Mouse (Mus musculus) lung, adult 2 months (tissue): ENCODE results near the gene Naglu. TPM values are rescaled to one million over a fixed set of nuclear protein-coding genes. Genes with fewer than 3 reads are reported as not detected.

Experiments
- DNase-seq: peaks from one replicate; pipeline ENCODE4 v3.0.0; 2022
- H3K4me1 ChIP-seq: fragments of 200-500 bp; 2 replicates; pipeline ENCODE4 v1.6.1; 2011; ENCODE audit warnings: low read length; ENCODE audit not compliant: control insufficient read depth, insufficient read depth
- H3K4me3 ChIP-seq: fragments of 200-500 bp; replicated peaks from 2 replicates; pipeline ENCODE3; 2011; ENCODE audit warnings: low read depth, mild to moderate bottlenecking, control low read depth, low read length; ENCODE audit errors: extremely low read depth
- CTCF ChIP-seq: fragments of 200-500 bp; IDR thresholded peaks from 2 replicates; pipeline ENCODE4 v1.5.1; 2011; ENCODE audit warnings: mild to moderate bottlenecking, low read length, control low read depth; ENCODE audit not compliant: insufficient read depth
- POLR2A ChIP-seq: fragments of 200-500 bp; IDR thresholded peaks from 2 replicates; pipeline ENCODE4 v1.6.1; 2011; ENCODE audit warnings: low read depth, mild to moderate bottlenecking, control low read depth, low read length, borderline replicate concordance; ENCODE audit errors: extremely low read depth
- WGBS: fragments of 180-500 bp; shearing (Covaris S2); methylation state at CpG from one replicate; pipeline ENCODE4 v1.1.7; 2018; 5-methylcytosine and 5-hydroxymethylcytosine counted together
- polyA plus RNA-seq: library from polyadenylated mRNA; depleted of rRNA; stranded (reverse); fragments of >200 nt; gene quantifications from 2 replicates; pipeline ENCODE4 v1.2.3, GENCODE M21; 2012; rRNA removed

Gene Naglu
- polyA plus RNA-seq: 32.2 and 33.5 TPM in 2 replicates

DNA sequence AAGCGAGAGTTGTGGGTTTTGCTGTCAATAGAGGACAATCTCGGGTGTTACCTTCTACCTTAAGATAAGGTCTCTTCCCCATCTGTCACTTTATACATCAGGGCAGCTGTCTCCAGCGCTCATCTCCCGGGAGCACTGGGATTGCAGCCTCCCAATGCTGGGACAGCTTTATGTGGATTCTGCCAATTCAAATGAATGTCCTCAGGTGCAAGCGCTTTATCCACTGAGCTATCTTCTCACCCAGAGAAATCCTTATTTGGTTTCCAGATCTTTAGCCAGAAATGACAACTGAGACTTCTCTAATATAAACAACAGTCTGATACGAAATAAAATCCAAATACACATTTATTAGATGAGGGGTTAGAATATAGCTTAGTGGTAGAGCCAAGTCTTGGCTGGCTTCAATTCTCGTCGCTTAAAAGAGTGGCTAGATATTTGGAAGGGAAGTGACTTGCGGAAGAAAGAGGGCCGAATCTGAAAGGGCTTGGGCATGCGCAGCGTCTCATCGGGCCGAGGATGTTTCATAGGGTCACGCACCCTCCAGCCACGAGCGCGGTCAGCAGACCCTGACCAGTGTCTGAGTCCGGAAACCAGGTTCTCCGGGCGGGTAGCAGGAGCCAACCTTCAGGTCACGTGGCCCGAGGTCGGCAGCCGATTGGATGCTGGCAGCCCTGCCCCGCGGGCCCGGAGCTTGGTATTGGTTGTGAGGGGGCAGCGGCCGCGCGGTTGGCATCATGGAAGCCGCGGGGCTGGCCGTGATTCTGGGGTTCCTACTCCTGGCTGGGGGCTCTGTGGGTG is at the start of gene Naglu:
Naglu (plus strand) TSS at position 622 of the 798 bp plus-strand sequence.
- DNase-seq: peak; percentile 93
- 5% methylated on average over 35 of the region's 35 CpGs for WGBS
- peak within 1 kb of the TSS; percentile 75 for H3K4me3 ChIP-seq
- TF ChIP-seq POLR2A (peak; percentile 80; the same call in 1 of the 2 replicates), CTCF (no peak)
- peaks cover 11% of the 10 kb centered on the region for H3K4me1 ChIP-seq

DNA sequence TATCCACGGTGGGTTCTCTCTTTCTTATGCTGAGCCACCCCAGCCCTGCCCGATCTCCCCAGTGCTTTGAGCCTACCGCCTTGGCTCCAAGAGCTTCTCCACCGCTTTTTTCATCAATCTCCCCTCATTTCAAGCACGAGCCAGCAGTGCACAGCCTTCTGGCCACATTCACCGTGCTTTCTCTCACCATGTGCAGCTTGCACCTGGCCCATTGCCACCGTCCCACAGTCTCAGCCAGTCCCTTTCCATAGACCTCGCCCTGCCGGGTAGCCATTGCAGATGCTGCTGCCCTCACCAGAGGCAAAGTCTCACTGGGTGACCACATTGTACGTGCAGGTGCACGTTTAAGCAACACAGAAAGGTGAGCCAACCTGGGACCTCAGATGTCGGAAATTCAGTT is 46.4 kb upstream of the Naglu start:
- Histone ChIP-seq H3K4me3 (no peak overlapping the region), H3K4me1 (no peaks in the 10 kb centered on the region)
- TF ChIP-seq CTCF: no peak
- TF ChIP-seq POLR2A: no peak
- WGBS: 81% methylated on average over 12 of the region's 12 CpGs
- no peak for DNase-seq

DNA sequence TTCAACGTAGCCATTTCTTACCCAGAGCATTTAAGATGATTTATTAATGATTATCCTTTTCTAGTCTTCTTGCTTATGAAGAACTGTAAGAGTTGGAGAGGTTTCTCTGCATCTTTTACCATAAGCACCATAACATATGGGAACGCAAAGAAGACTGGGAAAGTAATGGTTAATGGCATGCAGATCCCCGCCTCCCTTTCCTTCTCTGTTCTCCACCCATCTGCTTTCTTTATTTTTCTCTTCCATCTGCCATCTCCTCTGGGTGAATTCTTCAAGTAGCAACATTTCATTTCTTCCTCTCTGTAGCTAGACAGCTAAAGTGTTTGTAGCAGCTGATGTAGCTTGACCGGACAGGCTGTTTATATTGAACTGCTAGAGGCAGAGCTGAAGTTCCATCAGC is 45.8 kb upstream of the Naglu start:
- Histone ChIP-seq H3K4me3 (no peak overlapping the region), H3K4me1 (no peaks in the 10 kb centered on the region)
- TF ChIP-seq CTCF (no peak), POLR2A (no peak)
- no peak for DNase-seq
- 86% methylated on average over 4 of the region's 4 CpGs for WGBS

DNA sequence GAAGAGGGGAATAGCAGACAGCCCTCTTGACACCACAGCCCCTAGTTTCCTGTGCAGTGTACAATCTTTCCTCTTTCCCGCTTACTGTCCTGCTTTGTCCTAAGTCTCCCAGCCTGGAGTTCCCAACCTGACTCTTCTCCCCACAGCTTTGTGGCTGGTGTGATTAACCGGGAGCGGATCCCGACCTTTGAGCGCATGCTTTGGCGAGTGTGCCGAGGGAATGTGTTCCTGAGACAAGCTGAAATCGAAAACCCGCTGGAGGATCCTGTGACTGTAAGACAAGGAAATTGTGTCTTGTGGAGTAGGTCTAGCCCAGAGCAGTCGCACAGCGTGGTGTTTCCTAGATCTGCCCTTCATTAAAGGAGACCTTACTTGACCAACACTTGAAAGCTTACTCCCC is 42.7 kb upstream of the Naglu start:
- 89% methylated on average over 11 of the region's 11 CpGs for WGBS
- no peak for TF ChIP-seq POLR2A
- no peak for TF ChIP-seq CTCF

DNA sequence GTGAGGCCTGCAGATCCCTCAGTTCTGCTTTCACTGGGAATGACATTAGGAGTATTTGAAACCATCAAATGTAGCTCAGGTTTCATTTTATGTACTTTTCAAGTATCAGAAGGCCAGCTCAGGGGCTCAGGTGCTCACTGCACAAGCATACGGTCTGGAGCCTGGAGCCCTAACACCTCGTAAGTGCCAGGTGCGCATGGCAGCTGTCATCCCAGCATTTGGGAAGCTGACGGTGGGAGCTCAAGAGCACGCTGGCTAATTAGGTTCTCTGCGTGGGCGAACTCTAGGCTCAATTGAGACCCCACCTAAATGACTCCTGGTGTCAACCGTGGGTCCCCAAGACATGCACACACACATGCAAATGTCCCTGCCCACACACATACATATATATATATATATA is 40.5 kb upstream of the Naglu start:
- no peak for TF ChIP-seq CTCF
- TF ChIP-seq POLR2A: no peak
- Histone ChIP-seq H3K4me1 (no peaks in the 10 kb centered on the region), H3K4me3 (no peak overlapping the region)
- 92% methylated on average over 8 of the region's 8 CpGs for WGBS
- DNase-seq: no peak

More for the DNA sequence above, 42.7 kb upstream of the Naglu start:
- Histone ChIP-seq H3K4me3 (no peak overlapping the region), H3K4me1 (no peaks in the 10 kb centered on the region)
- DNase-seq: no peak

DNA sequence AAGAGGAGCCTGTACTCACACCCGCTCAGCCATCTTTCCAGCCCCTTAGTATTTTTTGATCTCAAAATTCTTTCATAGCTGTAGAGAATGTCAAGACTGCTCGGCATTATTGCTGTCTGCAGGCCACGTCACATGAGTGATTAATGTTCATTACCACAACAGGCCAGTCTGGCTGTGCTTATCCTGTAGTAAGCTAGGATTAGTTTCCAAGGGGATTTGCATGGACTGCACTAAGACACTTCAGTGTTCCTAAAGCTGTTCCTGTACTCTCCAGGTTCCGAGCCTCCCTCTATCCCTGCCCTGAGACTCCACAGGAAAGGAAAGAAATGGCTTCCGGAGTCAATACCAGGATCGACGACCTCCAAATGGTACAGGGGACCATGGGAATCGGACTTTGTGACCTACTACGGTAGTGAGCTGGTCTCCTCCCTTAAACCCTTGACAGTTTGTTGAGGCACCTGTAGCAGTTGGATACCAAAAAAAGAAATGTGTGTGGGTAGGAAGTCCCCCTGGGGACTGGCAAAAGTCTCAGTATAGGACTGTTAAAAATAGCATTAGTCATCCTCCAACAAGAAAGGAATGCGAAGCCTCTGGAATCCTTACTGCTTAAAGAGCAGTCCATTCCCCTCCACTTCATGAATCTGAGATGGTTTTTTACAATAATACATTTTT is 39.5 kb upstream of the Naglu start:
- H3K4me3 ChIP-seq: no peak overlapping the region
- H3K4me1 ChIP-seq: no peaks in the 10 kb centered on the region
- TF ChIP-seq CTCF: no peak
- no peak for TF ChIP-seq POLR2A
- WGBS: 86% methylated on average over 10 of the region's 10 CpGs
- no peak for DNase-seq

DNA sequence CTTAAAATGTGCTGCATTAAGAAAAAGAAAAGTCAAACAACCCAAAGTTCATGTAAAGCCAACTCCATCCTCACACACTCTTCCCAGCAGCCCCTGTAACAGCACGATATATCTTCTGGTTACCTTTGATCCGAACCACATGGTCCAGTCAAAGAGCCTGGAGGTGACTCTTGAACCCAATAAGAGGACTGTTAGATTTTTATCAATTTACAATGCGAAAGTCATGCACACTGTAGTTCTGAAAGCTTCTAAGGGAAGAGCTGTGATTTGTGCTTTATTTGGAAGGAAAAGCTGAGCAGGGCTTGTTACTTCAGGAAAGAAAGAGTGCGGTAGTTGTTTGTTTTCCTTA is 39.0 kb upstream of the Naglu start:
- Histone ChIP-seq H3K4me1 (no peaks in the 10 kb centered on the region), H3K4me3 (no peak overlapping the region)
- DNase-seq: no peak
- 82% methylated on average over 4 of the region's 4 CpGs for WGBS
- TF ChIP-seq POLR2A (no peak), CTCF (no peak)

DNA sequence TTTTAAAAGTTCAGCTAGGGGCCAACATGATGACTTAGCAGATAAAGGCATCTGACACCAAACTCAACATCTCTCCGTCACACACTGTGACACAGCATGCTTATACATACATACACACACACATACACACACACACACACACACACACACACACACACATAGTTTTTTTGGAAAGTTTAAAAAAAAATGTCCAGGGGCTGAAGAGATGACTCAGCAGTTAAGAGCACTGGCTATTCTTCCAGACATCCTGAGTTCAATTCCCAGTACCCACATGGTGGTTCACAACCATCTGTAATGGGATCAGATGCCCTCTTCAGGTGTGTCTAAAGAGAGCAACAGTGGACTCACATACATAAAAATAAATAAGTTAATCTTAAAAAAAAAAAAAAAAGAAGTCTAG is 38.3 kb upstream of the Naglu start:
- TF ChIP-seq POLR2A (no peak), CTCF (no peak)
- Histone ChIP-seq H3K4me3 (no peak overlapping the region), H3K4me1 (no peaks in the 10 kb centered on the region)
- WGBS: 86% methylated on average over 1 of the region's 1 CpGs
- DNase-seq: no peak

DNA sequence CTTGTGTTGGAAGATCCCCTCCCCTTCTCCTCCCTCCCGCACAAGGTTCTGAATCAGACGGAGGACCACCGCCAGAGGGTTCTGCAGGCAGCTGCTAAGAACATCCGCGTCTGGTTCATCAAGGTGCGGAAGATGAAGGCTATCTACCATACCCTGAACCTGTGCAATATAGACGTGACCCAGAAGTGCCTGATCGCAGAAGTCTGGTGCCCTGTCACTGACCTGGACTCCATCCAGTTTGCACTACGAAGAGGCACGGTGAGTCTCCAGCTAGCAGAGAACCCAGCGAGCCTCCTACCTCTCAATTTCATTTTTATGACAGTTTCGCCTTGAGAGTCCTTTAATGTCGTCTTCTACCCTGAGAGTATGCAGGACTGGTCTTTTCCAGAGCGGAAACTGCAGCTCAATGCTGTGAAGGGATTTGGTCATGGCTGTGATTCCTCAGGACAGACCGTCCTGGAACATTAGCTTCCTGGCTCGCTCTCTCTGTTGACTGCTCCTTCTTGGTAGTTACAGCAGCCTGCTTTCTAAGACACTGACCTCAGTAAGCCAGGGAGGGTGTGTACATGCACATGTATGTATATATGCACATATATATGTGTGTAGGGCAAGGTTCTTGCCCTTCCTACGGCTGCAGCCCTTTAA is 35.8 kb upstream of the Naglu start:
- no peak for DNase-seq
- no peaks in the 10 kb centered on the region for H3K4me1 ChIP-seq
- WGBS: 93% methylated on average over 17 of the region's 17 CpGs
- no peak for TF ChIP-seq CTCF
- TF ChIP-seq POLR2A: no peak
- H3K4me3 ChIP-seq: no peak overlapping the region
